Mouse (Mus musculus): ENCODE measurements at regions not wholly inside any gene's neighbourhood (a gene's known extent, or its start where the extent isn't known, plus 50 kb on each side); places are given as distances from the start of the nearest gene placed in this dataset.

GRCm38 (mm10) chr3:151307975-151308374 lies 129.7 kb upstream of the Adgrl4 start:
- TF ChIP-seq POLR2A (IDR thresholded peaks at IDR 0.05; ENCODE audit: borderline replicate concordance, insufficient read depth, low read length), result no peak
- TF ChIP-seq CTCF (IDR thresholded peaks at IDR 0.05; ENCODE audit: borderline replicate concordance, insufficient read depth, low read depth, low read length), result no peak

Measured in cerebellum, adult 2 months (tissue).